Mouse (Mus musculus) left cerebral cortex, postnatal 14 days (tissue): ENCODE measurements at regions not wholly inside any gene's neighbourhood (a gene's known extent, or its start where the extent isn't known, plus 50 kb on each side); places are given as distances from the start of the nearest gene placed in this dataset.
"Not testable (repeated sequence)": the region's sequence is repeated elsewhere in the genome, so short reads cannot be mapped to it uniquely, and the experiment has no call there.

Source experiments
- DNase-seq, 2 experiments: peaks; one replicate each; pipeline ENCODE4 v3.0.0; 2021 to 2022; ENCODE audit warnings: low spot score in 2 of 2, mixed read lengths in 1 of 2
- intact Hi-C: fragments of 180-260 bp; cut with DNase I; formaldehyde crosslinking; loops from one replicate; pipeline ENCODE4 v1.15.1; 2025

DNA sequence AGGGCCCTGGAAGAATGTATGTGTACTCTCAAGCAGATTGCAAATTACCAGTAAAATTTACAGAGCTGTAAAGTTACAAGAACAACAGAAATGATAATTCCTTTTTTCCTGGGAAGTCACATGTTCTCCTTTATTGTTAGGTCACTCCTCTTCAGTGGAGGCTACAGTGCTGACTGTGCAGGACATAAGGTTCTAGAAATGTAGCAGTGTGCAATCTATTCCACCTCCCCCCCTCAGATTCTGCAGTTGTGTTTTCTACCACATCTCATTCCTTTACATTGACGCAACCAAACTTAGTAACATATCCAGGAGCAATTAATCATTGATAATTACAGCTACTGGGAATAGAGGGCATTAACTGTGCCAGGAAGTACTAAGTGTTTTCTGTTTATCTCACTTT, 385.3 kb upstream of the Tnc start:
- DNase-seq = no peak
- intact Hi-C loops = no loop called here

DNA sequence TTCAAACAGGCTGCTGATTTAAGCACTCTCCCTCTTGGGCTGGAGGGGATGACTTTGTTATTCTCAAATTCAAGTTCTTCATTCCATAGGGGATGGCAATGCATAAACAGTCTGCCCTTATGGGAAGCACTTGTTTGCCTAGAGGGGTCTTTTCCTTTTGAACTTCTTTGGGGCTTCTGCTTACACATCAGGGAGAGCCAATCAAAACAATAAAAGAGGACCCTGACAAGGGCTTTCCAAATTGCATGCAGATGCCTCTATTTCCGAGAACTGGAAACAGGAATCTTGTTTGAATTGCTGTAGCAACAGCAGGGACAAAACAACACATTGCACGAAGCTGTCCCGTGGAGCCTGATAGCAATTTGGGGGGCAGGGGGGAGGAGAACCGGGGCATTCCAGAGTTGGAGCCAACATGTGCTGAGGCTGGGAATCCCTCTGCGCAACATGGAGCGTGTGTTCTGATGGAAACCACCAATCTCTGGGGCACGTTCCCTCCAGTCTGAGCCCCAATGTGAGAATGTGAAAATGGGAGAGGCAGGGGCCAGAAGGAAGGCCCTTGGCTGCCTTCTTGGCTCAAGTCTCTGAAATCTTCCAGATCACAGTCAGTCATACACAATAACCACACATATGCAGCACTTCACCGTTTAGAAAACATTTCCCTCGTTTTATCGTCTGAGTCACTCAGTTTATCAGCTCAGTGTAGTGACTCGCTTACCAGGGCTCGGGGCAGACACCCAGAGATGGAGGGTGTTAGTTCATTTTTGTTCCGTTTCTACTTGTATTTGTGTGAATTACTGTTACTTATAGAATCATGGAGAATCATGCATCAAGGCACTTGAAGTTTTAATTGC, 391.2 kb upstream of the Tnc start:
- intact Hi-C loops = no loop called here
- DNase-seq = no peak

- intact Hi-C loops = loop anchor here (5.0 kb wide), 1 partner anchor 399 kb away; no protein-coding TSS in a partner anchor
- DNase-seq = no peak
Observed at GRCm38 (mm10) chr4:64451442-64451841, 404.6 kb upstream of the Tnc start.

DNA sequence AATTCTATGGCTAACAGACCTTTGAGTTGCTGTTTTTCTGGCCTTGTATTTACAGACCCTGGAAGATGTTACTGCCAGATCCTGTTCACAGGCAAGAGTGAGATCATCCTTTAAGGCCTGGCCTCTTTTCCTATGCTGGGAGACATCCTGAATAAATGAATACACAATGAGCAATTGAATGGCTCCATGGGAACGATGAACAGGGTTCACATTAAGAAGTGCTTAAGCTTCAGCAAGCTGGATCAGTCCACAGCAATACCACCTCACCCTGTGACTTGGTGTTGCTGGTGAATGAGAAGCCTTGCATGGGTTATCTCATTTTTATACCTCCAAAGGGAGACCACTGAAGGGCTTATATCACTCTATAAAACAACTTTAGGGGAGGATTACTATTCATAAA, 405.1 kb upstream of the Tnc start:
- no peak for DNase-seq
- intact Hi-C loops = loop anchor here (5.0 kb wide), 1 partner anchor 400 kb away; no protein-coding TSS in a partner anchor

DNA sequence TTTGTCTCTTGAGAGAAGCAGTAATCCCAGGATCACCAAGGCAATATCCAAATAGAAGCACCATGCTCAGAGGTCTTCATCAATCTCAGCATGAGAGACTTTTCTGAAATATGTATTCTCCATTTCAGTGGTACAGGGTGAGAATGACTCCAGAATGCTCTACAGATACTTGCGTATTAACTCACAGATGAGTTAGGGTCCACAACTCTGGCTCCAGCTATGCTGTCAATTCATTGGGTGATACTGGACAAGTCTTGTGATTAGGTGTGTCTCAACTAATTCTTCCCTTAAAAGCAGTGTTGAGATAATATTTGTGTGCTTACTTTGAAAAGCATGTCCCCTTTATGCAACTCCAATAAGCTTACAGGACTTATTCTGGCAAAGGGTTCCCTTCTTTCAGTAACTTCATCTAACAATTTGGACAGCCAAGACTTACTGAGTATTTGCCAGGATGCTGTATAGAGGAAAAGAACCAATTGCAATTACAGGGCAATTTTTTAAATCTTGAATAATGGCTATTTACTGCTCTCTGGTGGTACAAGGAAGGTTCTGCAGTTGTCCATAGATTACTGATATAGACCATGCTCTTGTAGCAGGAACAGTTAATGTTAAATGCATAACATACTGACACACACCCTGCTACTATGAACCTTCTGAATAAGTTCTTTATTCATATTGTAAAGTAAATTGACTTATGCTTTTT, 445.6 kb upstream of the Tnc start:
- peak; percentile 7 to 37 for DNase-seq
- intact Hi-C loops = loop anchor here (5.0 to 10.0 kb wide), 4 partner anchors 548 to 1125 kb away; no protein-coding TSS in a partner anchor

DNA sequence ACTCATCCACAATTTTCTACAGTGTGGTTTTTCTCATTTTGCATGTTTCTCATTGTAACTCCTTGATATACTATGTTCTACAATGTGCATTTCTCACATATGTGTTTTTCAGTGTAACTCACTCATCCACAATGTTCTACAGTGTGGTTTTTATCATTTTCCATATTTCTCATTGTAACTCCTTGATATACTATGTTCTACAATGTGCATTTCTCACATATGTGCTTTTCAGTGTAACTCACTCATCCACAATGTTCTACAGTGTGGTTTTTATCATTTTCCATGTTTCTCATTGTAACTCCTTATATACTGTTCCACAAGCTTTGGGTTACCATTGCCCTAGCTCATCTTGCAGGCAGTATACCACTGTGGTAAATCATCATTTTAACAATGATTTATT, 450.9 kb upstream of the Tnc start:
- intact Hi-C loops = loop anchor here (10.0 kb wide), 2 partner anchors 553 to 813 kb away; no protein-coding TSS in a partner anchor
- not testable (repeated sequence) for DNase-seq

DNA sequence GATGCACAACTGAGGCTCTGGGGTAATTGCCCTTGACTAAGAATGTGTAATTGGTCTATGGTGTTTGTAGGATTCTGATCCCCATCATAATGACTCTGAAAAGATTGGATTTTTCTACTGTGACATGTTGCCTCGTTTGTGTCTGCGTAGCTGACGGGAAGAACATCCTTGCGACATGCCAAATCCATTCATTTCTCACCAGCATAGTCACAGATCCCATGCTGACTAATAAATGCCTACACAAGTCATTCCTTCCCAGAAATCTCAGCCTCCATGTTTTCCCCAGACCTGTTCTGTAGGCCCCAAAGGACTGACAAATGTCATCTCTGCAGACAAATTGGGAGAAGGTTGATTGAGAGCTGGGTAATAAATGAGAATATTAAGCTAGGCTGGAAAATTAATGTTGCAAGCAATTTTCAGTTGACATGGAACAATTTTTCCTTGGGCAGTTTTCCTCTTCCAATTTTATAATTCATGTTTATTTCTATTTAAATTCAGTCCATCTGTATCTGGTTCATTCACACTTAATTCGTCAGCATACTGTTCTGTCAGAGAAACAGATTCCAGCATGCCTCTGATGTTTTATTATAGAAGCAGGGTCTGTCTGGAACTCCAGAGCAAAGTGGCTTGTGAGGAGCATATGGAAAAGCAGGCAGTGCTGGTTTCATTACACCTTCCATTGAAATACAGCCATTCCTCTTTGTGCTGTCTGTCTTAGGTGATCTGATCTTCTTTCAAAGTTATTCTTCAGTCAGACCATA, 454.0 kb upstream of the Tnc start:
- intact Hi-C loops = no loop called here
- DNase-seq = no peak

DNA sequence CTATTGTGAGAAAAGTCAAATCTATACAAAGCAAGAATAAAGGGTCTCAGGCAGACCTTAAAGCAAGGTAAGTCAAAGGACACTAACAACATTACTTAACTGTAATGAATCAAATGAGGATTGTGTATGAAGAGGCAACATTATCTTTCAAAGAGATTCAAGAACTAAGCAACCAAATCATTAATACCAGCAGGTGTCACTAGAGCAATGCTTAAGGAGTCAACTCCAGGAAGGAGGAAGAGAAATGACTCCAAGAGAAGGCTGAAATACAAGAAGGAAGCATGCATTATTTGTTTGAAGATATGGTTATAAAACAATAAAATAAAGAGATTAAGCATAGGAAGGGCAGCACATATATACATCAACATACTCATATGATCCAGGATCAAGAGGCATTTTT, 475.1 kb upstream of the Tnc start:
- intact Hi-C loops = no loop called here
- peak in 1 of 2 experiments; percentile 9 for DNase-seq

DNA sequence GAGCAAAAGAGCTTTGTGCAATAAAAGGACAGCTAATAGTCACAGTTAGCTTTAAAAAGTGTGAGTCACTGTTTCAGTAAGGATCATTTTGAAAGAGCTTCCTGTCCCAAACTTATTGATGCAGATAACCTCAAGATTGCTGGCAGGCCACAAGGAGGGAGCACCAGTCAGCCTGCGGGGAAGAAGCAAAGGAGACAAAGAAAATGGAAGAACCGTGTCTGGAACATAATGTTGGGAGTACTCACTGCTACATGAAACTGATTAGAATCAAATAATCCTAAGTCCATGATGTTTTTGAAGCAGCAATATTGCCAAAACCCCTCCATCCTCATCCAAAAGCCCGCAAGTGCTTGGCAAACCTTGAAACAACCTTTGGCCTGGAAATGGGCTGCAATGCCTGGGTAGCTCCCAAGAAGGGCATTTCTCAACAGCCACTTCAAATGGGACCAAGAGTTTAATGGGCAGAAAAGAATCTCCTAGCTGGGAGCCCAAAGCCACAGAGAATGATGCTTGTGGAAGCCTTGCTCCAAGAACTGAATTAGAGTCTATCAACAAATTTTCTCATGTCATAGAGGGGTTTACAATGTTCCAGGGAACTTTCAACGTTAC, 481.0 kb upstream of the Tnc start:
- intact Hi-C loops = no loop called here
- no peak for DNase-seq

- intact Hi-C loops = loop anchor here (5.0 kb wide), 1 partner anchor 967 kb away; no protein-coding TSS in a partner anchor
- peak; percentile 32 to 61 for DNase-seq
Observed at GRCm38 (mm10) chr4:64530585-64530984, 483.8 kb upstream of the Tnc start.

GRCm38 (mm10) chr4:64533019-64533418, 486.2 kb upstream of the Tnc start:
- intact Hi-C loops = loop anchor here (5.0 kb wide), 1 partner anchor 964 kb away; no protein-coding TSS in a partner anchor
- peak; percentile 38 to 47 for DNase-seq

DNA sequence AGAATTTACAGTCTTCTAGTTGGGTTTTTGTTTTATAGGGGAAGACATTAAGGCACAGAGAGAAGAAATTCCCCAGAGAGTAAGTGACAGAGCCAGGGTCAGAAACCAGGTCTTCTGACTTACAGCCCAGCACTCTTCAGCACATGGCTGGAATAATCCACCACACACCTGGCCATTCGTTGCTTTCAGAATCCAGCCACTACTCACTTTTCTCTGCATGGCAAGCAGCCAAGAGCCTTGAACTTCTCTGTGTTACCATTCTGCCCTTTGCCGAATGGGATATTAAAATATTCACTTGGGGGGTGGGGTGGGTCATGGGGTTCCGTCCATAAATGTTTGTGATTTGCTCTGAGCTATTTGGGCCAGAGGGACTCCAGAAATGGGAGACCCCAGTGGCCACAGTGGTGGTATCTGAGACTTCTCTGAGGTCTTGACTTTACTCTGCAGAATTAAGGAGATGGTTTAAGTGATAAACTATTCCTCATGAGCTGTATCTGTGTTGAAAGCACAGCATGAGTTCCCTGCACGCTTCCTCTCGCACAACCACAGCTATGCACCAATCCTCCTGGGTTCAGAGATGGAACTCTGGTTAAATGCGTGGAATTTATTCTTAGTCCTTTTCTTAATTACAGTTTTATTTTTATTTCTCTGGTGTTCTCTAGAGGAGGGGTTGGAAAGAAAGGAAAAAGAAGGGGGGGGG, 488.9 kb upstream of the Tnc start:
- DNase-seq = no peak
- intact Hi-C loops = loop anchor here (2.0 kb wide), 1 partner anchor 1045 kb away; no protein-coding TSS in a partner anchor

DNA sequence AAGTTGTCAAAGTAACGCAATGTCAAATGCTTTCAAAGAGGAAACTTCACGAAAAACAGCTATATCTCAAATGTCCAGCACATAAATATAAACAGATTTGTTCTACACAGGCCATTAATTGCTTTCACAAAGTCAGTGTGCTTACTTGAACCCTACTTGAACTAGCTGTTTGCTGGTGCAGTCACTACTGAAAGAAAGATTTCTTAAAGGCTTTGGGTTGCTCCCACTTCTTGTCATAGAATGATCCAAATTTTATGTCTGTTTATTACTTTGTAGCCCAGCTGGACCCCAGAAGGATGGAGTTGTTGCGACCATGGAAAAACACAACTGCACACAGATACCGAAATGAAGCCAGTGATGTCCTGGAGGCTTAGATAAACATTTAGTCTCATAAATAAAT, 491.2 kb upstream of the Tnc start:
- intact Hi-C loops = no loop called here
- DNase-seq = no peak

- no peak for DNase-seq
- intact Hi-C loops = no loop called here
Observed at GRCm38 (mm10) chr4:64544576-64545185, 497.9 kb upstream of the Tnc start.

DNA sequence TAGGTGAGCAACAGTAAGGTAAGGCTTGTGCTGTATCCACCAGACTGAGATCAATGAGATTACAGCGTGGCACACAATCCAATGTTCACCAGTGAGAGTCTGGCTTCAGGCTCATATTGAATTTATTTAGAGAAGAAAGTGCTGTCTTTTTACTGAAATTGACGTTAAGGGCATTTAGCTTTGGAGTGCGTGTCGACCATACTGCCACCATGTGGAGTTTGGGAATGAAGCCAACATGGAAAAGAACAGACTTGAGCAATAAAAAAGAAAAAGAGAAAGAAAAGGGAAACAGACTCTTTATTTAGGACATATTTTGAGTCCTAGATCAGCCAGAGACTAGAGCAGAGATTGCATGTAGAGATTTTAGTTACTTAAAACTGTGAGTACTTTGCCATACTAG, 499.6 kb upstream of the Tnc start:
- intact Hi-C loops = no loop called here
- no peak for DNase-seq

GRCm38 (mm10) chr4:64562511-64562910, 515.7 kb upstream of the Tnc start:
- intact Hi-C loops = no loop called here
- no peak for DNase-seq

- DNase-seq = peak in 1 of 2 experiments; percentile 2
- intact Hi-C loops = no loop called here
Observed at GRCm38 (mm10) chr4:64563996-64564395, 517.2 kb upstream of the Tnc start.

- intact Hi-C loops = no loop called here
- no peak for DNase-seq
Observed at GRCm38 (mm10) chr4:64570666-64571065, 523.9 kb upstream of the Tnc start.
